In the genomic region with DNA sequence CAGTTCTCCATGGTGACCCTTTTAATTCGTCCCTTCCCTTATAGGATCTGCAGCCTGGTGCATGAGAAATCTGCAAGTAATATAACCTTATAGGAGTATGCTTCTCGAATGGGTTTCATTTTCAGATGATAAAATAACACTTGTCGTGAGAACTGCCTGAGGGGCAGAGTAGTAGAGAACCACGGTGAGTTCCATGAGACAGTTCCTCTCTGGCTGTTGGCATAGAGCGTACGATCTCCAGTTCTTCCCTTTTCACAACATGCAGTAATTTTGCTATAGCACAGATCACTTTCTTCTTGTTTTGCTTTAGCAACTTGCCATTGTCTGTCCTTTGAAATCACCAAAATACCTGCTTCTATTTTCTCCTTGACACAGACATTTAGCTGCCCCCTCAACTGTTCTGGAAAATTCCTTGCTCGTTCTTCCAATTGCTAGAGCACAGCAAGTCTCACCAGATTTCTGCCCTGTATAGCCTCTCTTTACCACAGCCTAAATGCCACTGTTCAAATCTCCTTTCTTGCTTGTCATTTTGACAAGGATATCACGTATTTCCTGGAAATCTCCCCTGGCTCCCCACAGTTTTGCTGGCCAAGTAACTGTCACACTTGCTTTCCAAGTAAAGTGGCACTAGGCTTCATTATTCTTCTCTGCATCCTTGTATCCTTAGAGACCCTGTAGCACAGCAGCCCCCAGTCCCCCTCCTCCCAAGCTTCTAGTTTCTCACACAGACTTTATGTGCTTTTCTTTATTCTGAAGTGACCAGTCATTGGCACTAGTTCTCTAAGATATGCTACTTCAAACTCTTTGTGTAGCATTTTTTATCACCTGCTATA, we compare ENCODE assay signal across 15 mouse cellular contexts. TPM values are rescaled to one million over a fixed set of nuclear protein-coding genes. Genes with fewer than 3 reads are reported as not detected.
DNase-seq lines count a peak whose midpoint lies in the region; ATAC-seq and TF ChIP-seq lines count a peak whose summit lies in the region.
"Had no signal": no experiment of that assay in that cellular context is flagged by ENCODE, and none has a peak within 500 bp of the region (broad histone marks: within the 10 kb centered on the region; RNA-seq: fewer than 3 reads in every experiment).

No protein-coding gene starts in this region.

- no peak overlapping the region for H3K9ac ChIP-seq in hindbrain, embryonic 14.5 days
- H3K9ac ChIP-seq in hindbrain, embryonic 11.5 days (ENCODE audit: low read depth, low read length): no peak overlapping the region

- no peak overlapping the region for H3K4me2 ChIP-seq in hindbrain, embryonic 14.5 days (replicated peaks)
- H3K4me2 ChIP-seq in hindbrain, embryonic 11.5 days (replicated peaks; ENCODE audit: low read depth, low read length): no peak overlapping the region
- H3K4me2 ChIP-seq: heart, embryonic 11.5 days had no signal

- no peaks in the 10 kb centered on the region for H3K9me3 ChIP-seq in hindbrain, embryonic 14.5 days (ENCODE audit: control insufficient read depth, low read length)
- no peaks in the 10 kb centered on the region for H3K9me3 ChIP-seq in hindbrain, embryonic 11.5 days (ENCODE audit: control insufficient read depth, low read length)

- 0 out of 2 replicates have a peak overlapping the region, but pooled peaks have one; percentile 6 for H3K27ac ChIP-seq in hindbrain, embryonic 14.5 days
- H3K27ac ChIP-seq in hindbrain, embryonic 11.5 days (ENCODE audit: low read depth, low read length): no peak overlapping the region
- H3K27ac ChIP-seq: kidney, postnatal 0 days had no signal

- TF ChIP-seq CTCF in brain, embryonic 14.5 days (IDR thresholded peaks at IDR 0.05; ENCODE audit: borderline replicate concordance, extremely low read depth, insufficient read depth, insufficient read length): no peak

- H3K4me1 ChIP-seq in hindbrain, embryonic 14.5 days (replicated peaks; ENCODE audit: control insufficient read depth, insufficient read depth, low read length): 0 out of 2 replicates have a peak, but pooled peaks cover 4% of the 10 kb centered on the region
- H3K4me1 ChIP-seq in hindbrain, embryonic 11.5 days (replicated peaks; ENCODE audit: control insufficient read depth, insufficient read depth, low read length): no peaks in the 10 kb centered on the region

- 74% methylated on average over 8 of the region's 8 CpGs for WGBS in hindbrain, embryonic 14.5 days
- 85% methylated on average over 8 of the region's 8 CpGs for WGBS in hindbrain, embryonic 11.5 days

- no peaks in the 10 kb centered on the region for H3K36me3 ChIP-seq in hindbrain, embryonic 14.5 days (replicated peaks; ENCODE audit: control insufficient read depth, insufficient read depth)
- H3K36me3 ChIP-seq in hindbrain, embryonic 11.5 days (ENCODE audit: control insufficient read depth, insufficient read depth, low read length): no peaks in the 10 kb centered on the region

- no peak overlapping the region for H3K4me3 ChIP-seq in hindbrain, embryonic 14.5 days (replicated peaks; ENCODE audit: low read length)
- no peak overlapping the region for H3K4me3 ChIP-seq in hindbrain, embryonic 11.5 days (ENCODE audit: low read depth, low read length)

- no peak for TF ChIP-seq POLR2A in brain, embryonic 14.5 days (IDR thresholded peaks at IDR 0.05; ENCODE audit: borderline replicate concordance, extremely low read depth, insufficient read depth, insufficient read length, poor library complexity, severe bottlenecking)

- no peak for DNase-seq in hindbrain, embryonic 14.5 days (ENCODE audit: low spot score)
- DNase-seq in hindbrain, embryonic 11.5 days (ENCODE audit: low spot score): no peak
- DNase-seq in brain, embryonic 14.5 days (ENCODE audit: low read depth): peak; percentile 72
- no peak for DNase-seq in urinary bladder, postnatal 36 days (ENCODE audit: low spot score in 2 of 2)
- DNase-seq in cerebellum, postnatal 25 days: no peak
- DNase-seq: adrenal gland, postnatal 36 days; cerebellum, adult 9-11 months; gastrocnemius, postnatal 36 days; lung, postnatal 10 days; right cerebral cortex, postnatal 14 days had no signal

- no peaks in the 10 kb centered on the region for H3K27me3 ChIP-seq in hindbrain, embryonic 14.5 days (ENCODE audit: control insufficient read depth, insufficient read depth, low read length)
- no peaks in the 10 kb centered on the region for H3K27me3 ChIP-seq in hindbrain, embryonic 11.5 days (ENCODE audit: control insufficient read depth, insufficient read depth, low read length)

- peak; percentile 73; the same call in 1 of the 2 replicates for ATAC-seq in hindbrain, embryonic 14.5 days (ENCODE audit: low FRiP score)
- ATAC-seq in hindbrain, embryonic 11.5 days (ENCODE audit: low FRiP score): no peak
- ATAC-seq in common myeloid progenitor, adult 5-6 weeks (replicated peaks; ENCODE audit: low read depth, poor library complexity, severe bottlenecking): peak; percentile 33
- peak; percentile 51 for ATAC-seq in megakaryocyte progenitor cell, adult 5-6 weeks (replicated peaks; ENCODE audit: poor library complexity)
- ATAC-seq: intestine, embryonic 16.5 days had no signal

RNA-seq across cellular contexts. Expression of a gene that starts 16.8 kb away (rescaled TPM):
- 137 and 150 TPM in 2 replicates for polyA plus RNA-seq in hindbrain, embryonic 14.5 days (2014; fragmentation: Nextera tagmentation; extraction: Ambion mirVana)
- polyA plus RNA-seq in hindbrain, embryonic 11.5 days (2014; fragmentation: Nextera tagmentation; extraction: Ambion mirVana): 18.7 and 29.1 TPM in 2 replicates
- 63.5 and 104 TPM in 2 replicates for polyA plus RNA-seq in brain, embryonic 14.5 days (2012; rRNA removed)
- total RNA-seq in common myeloid progenitor, adult 5-6 weeks (2017): not detected in 2 replicates
- 0.17 TPM in 1 of 2 replicates, not detected in the other for total RNA-seq in megakaryocyte progenitor cell, adult 5-6 weeks (2015)
- not detected in 2 replicates for total RNA-seq in megakaryocyte progenitor cell, adult 5-6 weeks (2017)
